Mouse (Mus musculus) kidney, postnatal 14 days (tissue): ENCODE measurements around the gene Smpdl3b.
A peak's percentile ranks its signal among the peaks of the same experiment; 100 is the strongest.
"Not testable (repeated sequence)": the region's sequence is repeated elsewhere in the genome, so short reads cannot be mapped to it uniquely, and the experiment has no call there.

Source experiments
- DNase-seq: peaks from one replicate; pipeline ENCODE4 v3.0.0; 2022; ENCODE audit warnings: mixed read lengths

Smpdl3b gene

GRCm38 (mm10) chr4:132778562-132779201, 21.6 kb upstream of the Smpdl3b start:
- no peak for DNase-seq

- peak; percentile 74 for DNase-seq
Measured at GRCm38 (mm10) chr4:132776764-132777163, 19.7 kb upstream of the Smpdl3b start.

GRCm38 (mm10) chr4:132774905-132775304, 17.9 kb upstream of the Smpdl3b start:
- no peak for DNase-seq

- no peak for DNase-seq
Measured at GRCm38 (mm10) chr4:132771776-132772175, 14.7 kb upstream of the Smpdl3b start.

- DNase-seq, result peak; percentile 99
Measured at GRCm38 (mm10) chr4:132767914-132768876, 11.1 kb upstream of the Smpdl3b start, which contains the start of gene Rpa2. Rpa2 (plus strand) TSS chr4:132768332.

- not testable (repeated sequence) for DNase-seq
Measured at GRCm38 (mm10) chr4:132763125-132763524, 6.1 kb upstream of the Smpdl3b start.

- DNase-seq, result no peak
Measured at GRCm38 (mm10) chr4:132762602-132763001, 5.5 kb upstream of the Smpdl3b start.

- DNase-seq, result no peak
Measured at GRCm38 (mm10) chr4:132760296-132760695, 3.2 kb upstream of the Smpdl3b start.

GRCm38 (mm10) chr4:132757633-132758351, 740 bp upstream of the Smpdl3b start:
- no peak for DNase-seq

GRCm38 (mm10) chr4:132752992-132753391, 4.1 kb downstream of the Smpdl3b start:
- DNase-seq, result no peak

GRCm38 (mm10) chr4:132749258-132749982, 7.6 kb downstream of the Smpdl3b start:
- DNase-seq, result no peak

GRCm38 (mm10) chr4:132748778-132749177, 8.3 kb downstream of the Smpdl3b start:
- DNase-seq, result no peak

- DNase-seq, result peak; percentile 55
Measured at GRCm38 (mm10) chr4:132747664-132748259, 9.3 kb downstream of the Smpdl3b start.

GRCm38 (mm10) chr4:132746911-132747517, 10.0 kb downstream of the Smpdl3b start:
- no peak for DNase-seq

GRCm38 (mm10) chr4:132743992-132744911, 12.8 kb downstream of the Smpdl3b start:
- DNase-seq, result no peak

- DNase-seq, result no peak
Measured at GRCm38 (mm10) chr4:132741491-132741890, 15.6 kb downstream of the Smpdl3b start.

- DNase-seq, result not testable (repeated sequence)
Measured at GRCm38 (mm10) chr4:132737154-132737553, 19.9 kb downstream of the Smpdl3b start.

- DNase-seq, result no peak
Measured at GRCm38 (mm10) chr4:132735894-132736293, 21.2 kb downstream of the Smpdl3b start.

- DNase-seq, result no peak
Measured at GRCm38 (mm10) chr4:132735389-132735788, 21.7 kb downstream of the Smpdl3b start.

- DNase-seq, result no peak
Measured at GRCm38 (mm10) chr4:132734766-132735165, 22.3 kb downstream of the Smpdl3b start.
